Mouse (Mus musculus) cerebellum, adult 11-12 months (tissue): ENCODE results near the gene Mllt10.

Experiments used
- DNase-seq: peaks from one replicate; pipeline ENCODE4 v3.0.0; 2022

Gene Mllt10

GRCm38 (mm10) chr2:18094319-18094718 lies 39.3 kb downstream of the Mllt10 start:
- no peak for DNase-seq

GRCm38 (mm10) chr2:18095804-18096203 lies 40.8 kb downstream of the Mllt10 start:
- no peak for DNase-seq

- DNase-seq: no peak
Observed at GRCm38 (mm10) chr2:18100914-18101313, 45.9 kb downstream of the Mllt10 start.

- no peak for DNase-seq
Observed at GRCm38 (mm10) chr2:18107561-18107960, 52.5 kb downstream of the Mllt10 start.

- no peak for DNase-seq
Observed at GRCm38 (mm10) chr2:18108214-18108613, 53.2 kb downstream of the Mllt10 start.

GRCm38 (mm10) chr2:18111411-18111810 lies 56.4 kb downstream of the Mllt10 start:
- no peak for DNase-seq

GRCm38 (mm10) chr2:18116432-18116831 lies 61.4 kb downstream of the Mllt10 start:
- DNase-seq: no peak

GRCm38 (mm10) chr2:18138131-18138530 lies 83.1 kb downstream of the Mllt10 start:
- DNase-seq: no peak

GRCm38 (mm10) chr2:18139646-18140045 lies 84.6 kb downstream of the Mllt10 start:
- DNase-seq: no peak

- no peak for DNase-seq
Observed at GRCm38 (mm10) chr2:18156131-18156530, 101.1 kb downstream of the Mllt10 start.

- no peak for DNase-seq
Observed at GRCm38 (mm10) chr2:18159426-18159825, 104.4 kb downstream of the Mllt10 start.

GRCm38 (mm10) chr2:18160992-18161391 lies 106.0 kb downstream of the Mllt10 start:
- no peak for DNase-seq

- DNase-seq: no peak
Observed at GRCm38 (mm10) chr2:18165511-18165910, 110.5 kb downstream of the Mllt10 start.

- no peak for DNase-seq
Observed at GRCm38 (mm10) chr2:18169174-18169948, 114.3 kb downstream of the Mllt10 start.

- no peak for DNase-seq
Observed at GRCm38 (mm10) chr2:18175234-18175633, 120.2 kb downstream of the Mllt10 start.

- DNase-seq: no peak
Observed at GRCm38 (mm10) chr2:18176235-18176634, 121.2 kb downstream of the Mllt10 start.

- DNase-seq: no peak
Observed at GRCm38 (mm10) chr2:18180323-18180722, 125.3 kb downstream of the Mllt10 start.

GRCm38 (mm10) chr2:18181631-18182030 lies 126.6 kb downstream of the Mllt10 start:
- DNase-seq: no peak

GRCm38 (mm10) chr2:18183079-18183478 lies 128.0 kb downstream of the Mllt10 start:
- DNase-seq: no peak

- DNase-seq: no peak
Observed at GRCm38 (mm10) chr2:18188367-18188766, 133.3 kb downstream of the Mllt10 start.

- no peak for DNase-seq
Observed at GRCm38 (mm10) chr2:18195285-18195684, 140.2 kb downstream of the Mllt10 start.

- DNase-seq: no peak
Observed at GRCm38 (mm10) chr2:18195691-18196396, 140.8 kb downstream of the Mllt10 start.

GRCm38 (mm10) chr2:18201820-18202462 lies 146.9 kb downstream of the Mllt10 start:
- no peak for DNase-seq

GRCm38 (mm10) chr2:18202923-18203322 lies 147.9 kb downstream of the Mllt10 start:
- DNase-seq: no peak
